Mouse (Mus musculus): ENCODE results near the gene Plgrkt.

The Plgrkt gene

GRCm38 (mm10) chr19:29379839-29380603 is 12.8 kb upstream of the Plgrkt start:
- no peak for DNase-seq (ENCODE audit: low read depth, low spot score)

GRCm38 (mm10) chr19:29376382-29376781 is 9.2 kb upstream of the Plgrkt start:
- no peak for DNase-seq (ENCODE audit: low read depth, low spot score)

GRCm38 (mm10) chr19:29374947-29375346 is 7.8 kb upstream of the Plgrkt start:
- no peak for DNase-seq (ENCODE audit: low read depth, low spot score)

GRCm38 (mm10) chr19:29373438-29373837 is 6.2 kb upstream of the Plgrkt start:
- DNase-seq (ENCODE audit: low read depth, low spot score): no peak

- no peak for DNase-seq (ENCODE audit: low read depth, low spot score)
Observed at GRCm38 (mm10) chr19:29372621-29373020, 5.4 kb upstream of the Plgrkt start.

GRCm38 (mm10) chr19:29372138-29372537 is 4.9 kb upstream of the Plgrkt start:
- no peak for DNase-seq (ENCODE audit: low read depth, low spot score)

- no peak for DNase-seq (ENCODE audit: low read depth, low spot score)
Observed at GRCm38 (mm10) chr19:29371284-29372081, 4.3 kb upstream of the Plgrkt start.

GRCm38 (mm10) chr19:29370545-29371283 is 3.5 kb upstream of the Plgrkt start:
- no peak for DNase-seq (ENCODE audit: low read depth, low spot score)

- DNase-seq (ENCODE audit: low read depth, low spot score): no peak
Observed at GRCm38 (mm10) chr19:29370112-29370511, 2.9 kb upstream of the Plgrkt start.

GRCm38 (mm10) chr19:29368671-29369309 is 1.6 kb upstream of the Plgrkt start:
- no peak for DNase-seq (ENCODE audit: low read depth, low spot score)

- no peak for DNase-seq (ENCODE audit: low read depth, low spot score)
Observed at GRCm38 (mm10) chr19:29368041-29368440, 851 bp upstream of the Plgrkt start.

- no peak for DNase-seq (ENCODE audit: low read depth, low spot score)
Observed at GRCm38 (mm10) chr19:29366226-29366968, 793 bp downstream of the Plgrkt start.

GRCm38 (mm10) chr19:29365105-29365504 is 2.1 kb downstream of the Plgrkt start:
- DNase-seq (ENCODE audit: low read depth, low spot score): no peak

GRCm38 (mm10) chr19:29364076-29364475 is 3.1 kb downstream of the Plgrkt start:
- DNase-seq (ENCODE audit: low read depth, low spot score): no peak

GRCm38 (mm10) chr19:29363557-29363956 is 3.6 kb downstream of the Plgrkt start:
- DNase-seq (ENCODE audit: low read depth, low spot score): no peak

GRCm38 (mm10) chr19:29362173-29362930 is 4.8 kb downstream of the Plgrkt start:
- no peak for DNase-seq (ENCODE audit: low read depth, low spot score)

- peak; percentile 84 for DNase-seq (ENCODE audit: low read depth, low spot score)
Observed at GRCm38 (mm10) chr19:29361468-29362130, 5.6 kb downstream of the Plgrkt start.

- no peak for DNase-seq (ENCODE audit: low read depth, low spot score)
Observed at GRCm38 (mm10) chr19:29360251-29360650, 6.9 kb downstream of the Plgrkt start.

GRCm38 (mm10) chr19:29356281-29356680 is 10.9 kb downstream of the Plgrkt start:
- no peak for DNase-seq (ENCODE audit: low read depth, low spot score)
